Mouse (Mus musculus) thymus, adult 2 months (tissue): ENCODE data around the gene Me1.

ENCODE experiments used
- CTCF ChIP-seq: fragments of 200-500 bp; IDR thresholded peaks from 2 replicates; pipeline ENCODE4 v1.5.1; 2012; ENCODE audit warnings: mild to moderate bottlenecking, control low read depth, low read length, moderate library complexity, borderline replicate concordance; ENCODE audit not compliant: control insufficient read depth, poor library complexity, insufficient read depth; ENCODE audit errors: extremely low read depth
- POLR2A ChIP-seq: fragments of 200-500 bp; IDR thresholded peaks from 2 replicates; pipeline ENCODE4 v1.6.1; 2012; ENCODE audit warnings: mild to moderate bottlenecking, low read length, control low read depth, moderate library complexity; ENCODE audit not compliant: control insufficient read depth, poor library complexity, insufficient read depth; ENCODE audit errors: extremely low read depth

DNA sequence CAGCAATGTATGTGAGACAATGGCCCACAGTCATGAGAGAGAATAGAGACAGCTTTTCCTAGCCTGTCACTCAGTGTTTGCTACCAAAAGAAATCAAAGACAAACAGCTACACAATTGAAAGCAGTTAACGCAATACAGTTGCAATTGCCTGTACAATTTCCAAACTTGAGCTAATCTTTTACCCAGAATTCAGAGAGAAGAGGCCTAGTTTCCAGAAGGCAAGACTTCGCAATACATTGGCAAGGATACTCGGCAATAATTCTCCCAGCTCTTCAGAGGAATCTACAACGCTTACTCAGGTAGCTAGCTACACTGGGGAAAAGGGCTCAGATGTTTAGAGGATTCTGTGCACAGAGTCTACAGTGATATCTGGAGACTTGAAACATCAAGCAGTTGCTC, 52.3 kb downstream of the Me1 start:
- TF ChIP-seq POLR2A = no peak
- TF ChIP-seq CTCF = no peak
